Mouse (Mus musculus): ENCODE data around the gene Hbs1l. TPM values are rescaled to one million over a fixed set of nuclear protein-coding genes. Genes with fewer than 3 reads are reported as not detected.
"Not testable (repeated sequence)": the region's sequence is repeated elsewhere in the genome, so short reads cannot be mapped to it uniquely, and the experiment has no call there.

The Hbs1l gene
- total and polyA plus RNA-seq, 2 experiments from 2014 or later = 59.1 to 72.2 TPM

DNA sequence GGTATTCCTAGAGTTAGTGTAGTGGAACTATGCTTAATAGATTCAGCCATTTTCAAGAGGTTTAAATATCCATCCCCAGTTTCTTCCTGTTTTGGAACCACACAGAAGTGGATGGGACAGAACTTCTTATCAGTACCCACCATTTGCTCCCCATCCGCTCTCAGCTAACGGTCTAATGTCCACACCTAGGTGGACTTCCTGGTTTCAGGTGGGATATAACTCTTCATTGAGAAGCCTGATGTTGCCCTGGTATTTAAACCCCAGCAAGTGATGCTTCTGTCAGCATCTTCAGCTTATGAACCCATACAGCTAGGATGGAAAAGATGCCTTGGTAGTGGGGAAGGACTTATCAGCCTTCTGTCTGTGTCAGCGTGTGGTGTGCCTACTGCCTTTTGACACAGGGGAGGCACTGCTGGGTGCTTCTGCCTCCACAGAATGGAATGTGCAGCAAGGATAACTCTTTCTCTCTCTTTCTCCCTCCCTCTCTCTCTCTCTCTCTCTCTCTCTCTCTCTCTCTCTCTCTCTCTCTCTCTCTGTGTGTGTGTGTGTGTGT, 89.4 kb downstream of the Hbs1l start:
- Histone ChIP-seq H3K9me3 (ENCODE audit: low read length) (no peaks in the 10 kb centered on the region), H3K27me3 (ENCODE audit: insufficient read depth, low read length) (no peaks in the 10 kb centered on the region), H3K4me2 (ENCODE audit: low read depth, low read length, poor library complexity, severe bottlenecking) (no peak overlapping the region), H3K4me3 (ENCODE audit: low read depth, low read length) (no peak overlapping the region), H3K9ac (replicated peaks; ENCODE audit: low read length, poor library complexity, severe bottlenecking) (no peak overlapping the region), H3K27ac (ENCODE audit: low read depth, low read length) (no peak overlapping the region), H3K36me3 (ENCODE audit: insufficient read depth, low read length) (no peaks in the 10 kb centered on the region), H3K4me1 (ENCODE audit: insufficient read depth, low read length) (no peaks in the 10 kb centered on the region)
- DNase-seq (ENCODE audit: low spot score) (no peak), ATAC-seq (ENCODE audit: low FRiP score) (no peak)
- WGBS = 81% methylated on average over 3 of the region's 3 CpGs
- no peak for TF ChIP-seq CTCF (IDR thresholded peaks at IDR 0.05)

DNA sequence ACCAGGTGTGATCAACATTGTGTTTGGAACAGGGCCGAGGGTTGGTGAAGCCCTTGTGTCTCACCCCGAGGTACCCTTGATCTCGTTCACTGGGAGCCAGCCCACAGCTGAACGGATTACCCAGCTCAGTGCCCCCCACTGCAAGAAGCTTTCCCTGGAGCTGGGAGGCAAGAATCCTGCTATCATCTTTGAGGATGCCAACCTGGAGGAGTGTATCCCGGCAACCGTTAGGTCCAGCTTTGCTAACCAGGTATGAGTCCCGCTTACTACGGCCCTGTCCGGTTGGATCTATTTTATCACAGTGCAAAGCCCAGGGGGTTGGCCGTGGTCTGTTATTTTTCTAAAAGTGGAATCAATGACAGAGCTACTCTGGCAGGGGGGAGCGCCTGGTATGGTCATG, 93.3 kb downstream of the Hbs1l start:
- no peak overlapping the region for H3K4me2 ChIP-seq (ENCODE audit: low read depth, low read length, poor library complexity, severe bottlenecking)
- no peak overlapping the region for H3K27ac ChIP-seq (ENCODE audit: low read depth, low read length)
- no peaks in the 10 kb centered on the region for H3K4me1 ChIP-seq (ENCODE audit: insufficient read depth, low read length)
- no peak for TF ChIP-seq CTCF (IDR thresholded peaks at IDR 0.05)
- 76% methylated on average over 11 of the region's 11 CpGs for WGBS
- no peaks in the 10 kb centered on the region for H3K36me3 ChIP-seq (ENCODE audit: insufficient read depth, low read length)
- H3K27me3 ChIP-seq (ENCODE audit: insufficient read depth, low read length) = no peaks in the 10 kb centered on the region
- no peak overlapping the region for H3K4me3 ChIP-seq (ENCODE audit: low read depth, low read length)
- no peaks in the 10 kb centered on the region for H3K9me3 ChIP-seq (ENCODE audit: low read length)
- ATAC-seq (ENCODE audit: low FRiP score) (no peak), DNase-seq (ENCODE audit: low spot score) (no peak)
- no peak overlapping the region for H3K9ac ChIP-seq (replicated peaks; ENCODE audit: low read length, poor library complexity, severe bottlenecking)

DNA sequence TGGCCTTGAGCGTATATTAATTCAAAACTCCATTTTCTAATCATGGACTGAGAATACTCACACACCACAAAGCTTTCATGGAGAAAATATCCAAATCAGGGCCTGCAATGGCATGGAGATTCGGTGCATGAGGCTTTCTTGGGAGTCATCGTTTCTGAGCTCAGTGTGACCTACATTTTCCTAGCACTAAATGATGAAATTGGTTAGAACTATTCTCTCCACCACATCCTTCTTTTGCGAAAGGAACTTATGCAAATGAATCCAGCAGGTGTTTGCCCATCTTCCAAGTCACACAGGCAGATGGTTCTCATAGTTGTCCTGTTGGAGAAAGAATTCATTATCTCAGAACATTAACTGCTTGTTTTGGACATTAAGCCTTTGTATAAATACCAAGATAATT, 94.7 kb downstream of the Hbs1l start:
- ATAC-seq (ENCODE audit: low FRiP score) (no peak), DNase-seq (ENCODE audit: low spot score) (no peak)
- Histone ChIP-seq H3K9ac (replicated peaks; ENCODE audit: low read length, poor library complexity, severe bottlenecking) (no peak overlapping the region), H3K9me3 (ENCODE audit: low read length) (no peaks in the 10 kb centered on the region), H3K4me2 (ENCODE audit: low read depth, low read length, poor library complexity, severe bottlenecking) (no peak overlapping the region), H3K36me3 (ENCODE audit: insufficient read depth, low read length) (no peaks in the 10 kb centered on the region), H3K4me1 (ENCODE audit: insufficient read depth, low read length) (no peaks in the 10 kb centered on the region), H3K4me3 (ENCODE audit: low read depth, low read length) (no peak overlapping the region), H3K27me3 (ENCODE audit: insufficient read depth, low read length) (no peaks in the 10 kb centered on the region), H3K27ac (ENCODE audit: low read depth, low read length) (no peak overlapping the region)
- TF ChIP-seq CTCF (IDR thresholded peaks at IDR 0.05) = no peak
- 79% methylated on average over 4 of the region's 4 CpGs for WGBS

DNA sequence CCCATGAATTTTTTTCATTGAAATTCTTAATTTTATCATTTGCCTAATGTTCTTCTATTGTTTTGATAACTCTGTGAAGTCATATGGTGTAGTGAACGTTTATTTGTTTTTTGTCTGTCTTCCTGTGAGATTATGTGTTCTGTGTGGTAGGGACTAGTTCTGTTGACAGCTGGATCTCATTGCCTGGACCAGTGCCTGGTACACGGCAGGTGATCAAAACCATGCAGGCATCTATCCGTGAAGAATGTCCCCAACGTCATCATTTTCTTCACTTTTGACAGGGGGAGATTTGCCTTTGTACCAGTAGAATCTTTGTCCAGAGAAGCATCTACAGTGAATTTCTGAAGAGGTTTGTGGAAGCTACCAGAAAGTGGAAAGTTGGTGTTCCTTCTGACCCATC, 95.5 kb downstream of the Hbs1l start:
- no peak overlapping the region for H3K9ac ChIP-seq (replicated peaks; ENCODE audit: low read length, poor library complexity, severe bottlenecking)
- WGBS = 67% methylated on average over 4 of the region's 4 CpGs
- no peaks in the 10 kb centered on the region for H3K27me3 ChIP-seq (ENCODE audit: insufficient read depth, low read length)
- no peak overlapping the region for H3K4me3 ChIP-seq (ENCODE audit: low read depth, low read length)
- TF ChIP-seq CTCF (IDR thresholded peaks at IDR 0.05) = no peak
- H3K4me2 ChIP-seq (ENCODE audit: low read depth, low read length, poor library complexity, severe bottlenecking) = no peak overlapping the region
- H3K9me3 ChIP-seq (ENCODE audit: low read length) = no peaks in the 10 kb centered on the region
- DNase-seq (ENCODE audit: low spot score) (peak; percentile 30), ATAC-seq (ENCODE audit: low FRiP score) (no peak)
- no peaks in the 10 kb centered on the region for H3K4me1 ChIP-seq (ENCODE audit: insufficient read depth, low read length)
- no peaks in the 10 kb centered on the region for H3K36me3 ChIP-seq (ENCODE audit: insufficient read depth, low read length)
- no peak overlapping the region for H3K27ac ChIP-seq (ENCODE audit: low read depth, low read length)

DNA sequence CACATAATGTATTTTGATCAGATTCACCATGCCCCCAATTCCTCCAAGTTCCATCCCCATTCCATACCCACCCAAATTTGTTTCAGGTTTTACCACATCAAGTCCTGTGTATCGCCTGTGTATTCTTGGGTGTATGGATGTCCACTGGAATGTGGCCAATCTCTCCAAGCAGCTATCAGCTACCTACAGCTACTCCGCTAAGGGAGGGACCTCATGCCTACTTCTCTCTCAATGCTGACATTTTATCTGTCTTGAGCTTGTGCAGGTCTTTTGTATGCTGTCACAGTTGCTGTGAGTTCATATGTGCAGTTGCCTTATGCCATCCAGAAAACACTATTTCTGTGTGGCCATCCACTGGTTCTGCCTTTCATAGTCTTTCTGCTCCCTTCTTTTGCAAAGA, 97.6 kb downstream of the Hbs1l start:
- Histone ChIP-seq H3K9ac (replicated peaks; ENCODE audit: low read length, poor library complexity, severe bottlenecking) (no peak overlapping the region), H3K4me2 (ENCODE audit: low read depth, low read length, poor library complexity, severe bottlenecking) (no peak overlapping the region), H3K4me3 (ENCODE audit: low read depth, low read length) (no peak overlapping the region), H3K27ac (ENCODE audit: low read depth, low read length) (no peak overlapping the region), H3K36me3 (ENCODE audit: insufficient read depth, low read length) (no peaks in the 10 kb centered on the region), H3K27me3 (ENCODE audit: insufficient read depth, low read length) (no peaks in the 10 kb centered on the region), H3K4me1 (ENCODE audit: insufficient read depth, low read length) (no peaks in the 10 kb centered on the region), H3K9me3 (ENCODE audit: low read length) (no peaks in the 10 kb centered on the region)
- no peak for ATAC-seq (ENCODE audit: low FRiP score)
- no peak for DNase-seq (ENCODE audit: low spot score)
- 99% methylated on average over 2 of the region's 2 CpGs for WGBS
- TF ChIP-seq CTCF (IDR thresholded peaks at IDR 0.05) = no peak

DNA sequence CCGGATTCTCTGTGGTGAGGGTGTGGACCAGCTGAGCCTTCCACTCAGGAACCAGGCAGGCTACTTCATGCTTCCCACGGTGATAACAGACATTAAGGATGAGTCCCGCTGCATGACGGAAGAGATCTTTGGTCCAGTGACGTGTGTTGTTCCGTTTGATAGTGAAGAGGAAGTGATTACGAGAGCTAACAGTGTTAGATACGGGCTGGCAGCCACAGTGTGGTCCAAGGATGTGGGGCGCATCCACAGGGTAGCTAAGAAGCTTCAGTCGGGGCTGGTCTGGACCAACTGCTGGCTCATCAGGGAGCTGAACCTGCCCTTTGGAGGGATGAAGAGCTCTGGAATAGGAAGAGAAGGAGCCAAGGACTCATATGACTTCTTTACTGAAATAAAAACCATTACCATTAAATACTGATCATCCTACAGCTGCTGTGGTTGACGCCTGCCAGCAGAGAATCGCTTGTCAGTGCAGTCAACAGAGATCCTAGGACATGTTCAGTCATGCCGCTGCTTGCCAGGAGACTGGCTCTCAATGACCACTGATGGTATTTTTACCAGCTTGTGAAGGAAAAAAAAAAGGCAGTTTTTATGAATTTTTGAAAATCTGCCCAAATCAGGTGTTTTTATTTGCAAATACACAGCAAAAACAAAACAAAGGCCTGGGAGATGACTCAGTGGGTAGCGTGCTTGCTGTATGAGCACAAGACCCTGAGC, 99.8 kb downstream of the Hbs1l start:
- Histone ChIP-seq H3K4me2 (ENCODE audit: low read depth, low read length, poor library complexity, severe bottlenecking) (no peak overlapping the region), H3K9me3 (ENCODE audit: low read length) (no peaks in the 10 kb centered on the region), H3K4me1 (ENCODE audit: insufficient read depth, low read length) (no peaks in the 10 kb centered on the region), H3K27ac (ENCODE audit: low read depth, low read length) (no peak overlapping the region), H3K36me3 (ENCODE audit: insufficient read depth, low read length) (no peaks in the 10 kb centered on the region), H3K27me3 (ENCODE audit: insufficient read depth, low read length) (no peaks in the 10 kb centered on the region), H3K9ac (replicated peaks; ENCODE audit: low read length, poor library complexity, severe bottlenecking) (no peak overlapping the region), H3K4me3 (ENCODE audit: low read depth, low read length) (no peak overlapping the region)
- 90% methylated on average over 14 of the region's 14 CpGs for WGBS
- TF ChIP-seq CTCF (IDR thresholded peaks at IDR 0.05) = no peak
- ATAC-seq (ENCODE audit: low FRiP score) (no peak), DNase-seq (ENCODE audit: low spot score) (no peak)

DNA sequence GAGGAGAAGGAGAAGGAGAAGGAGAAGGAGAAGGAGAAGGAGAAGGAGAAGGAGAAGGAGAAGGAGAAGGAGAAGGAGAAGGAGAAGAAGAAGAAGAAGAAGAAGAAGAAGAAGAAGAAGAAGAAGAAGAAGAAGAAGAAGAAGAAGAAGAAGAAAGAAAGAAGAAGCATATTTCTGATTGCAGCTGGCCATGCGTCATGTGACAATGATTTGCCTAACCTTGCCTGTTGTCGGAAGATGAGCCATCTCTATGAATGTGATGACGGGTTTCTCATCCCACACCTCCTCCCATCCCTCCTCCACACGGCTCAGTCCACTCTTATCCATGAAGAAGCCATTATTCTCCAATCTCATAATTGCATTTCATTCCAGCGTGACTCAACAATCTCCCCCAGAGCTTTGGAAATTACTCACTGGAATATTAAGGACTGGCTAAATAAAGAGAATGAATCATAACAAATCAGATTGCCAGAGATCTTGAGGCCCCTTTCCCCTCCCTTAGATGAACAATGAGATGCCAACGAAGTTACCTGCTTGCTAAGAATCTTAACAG, 103.2 kb downstream of the Hbs1l start:
- not testable (repeated sequence) for H3K9ac ChIP-seq (replicated peaks; ENCODE audit: low read length, poor library complexity, severe bottlenecking); ATAC-seq (ENCODE audit: low FRiP score); H3K27ac ChIP-seq (ENCODE audit: low read depth, low read length); H3K4me3 ChIP-seq (ENCODE audit: low read depth, low read length); H3K4me2 ChIP-seq (ENCODE audit: low read depth, low read length, poor library complexity, severe bottlenecking); DNase-seq (ENCODE audit: low spot score); H3K36me3 ChIP-seq (ENCODE audit: insufficient read depth, low read length); H3K4me1 ChIP-seq (ENCODE audit: insufficient read depth, low read length); H3K27me3 ChIP-seq (ENCODE audit: insufficient read depth, low read length); H3K9me3 ChIP-seq (ENCODE audit: low read length)
- 78% methylated on average over 6 of the region's 6 CpGs for WGBS
